Mouse (Mus musculus) gastrocnemius, adult 2 months (tissue): ENCODE measurements around the gene Olfr502. TPM values are rescaled to one million over a fixed set of nuclear protein-coding genes. Genes with fewer than 3 reads are reported as not detected.
"Not testable (repeated sequence)": the region's sequence is repeated elsewhere in the genome, so short reads cannot be mapped to it uniquely, and the experiment has no call there.

Experiments used
- DNase-seq: peaks from one replicate; pipeline ENCODE4 v3.0.0; 2022
- H3K27ac ChIP-seq: fragments of 200-600 bp; 2 replicates; pipeline ENCODE4 v1.8.1; 2022; ENCODE audit warnings: mild to moderate bottlenecking
- H3K4me3 ChIP-seq: fragments of 200-600 bp; 2 replicates; pipeline ENCODE4 v1.8.1; 2022; ENCODE audit warnings: mild to moderate bottlenecking, moderate library complexity
- CTCF ChIP-seq: fragments of 200-600 bp; IDR thresholded peaks from 2 replicates; pipeline ENCODE4 v1.8.1; 2022; ENCODE audit warnings: antibody characterized with exemption, mild to moderate bottlenecking, moderate library complexity
- intact Hi-C: fragments of 180-260 bp; cut with DNase I; formaldehyde crosslinking; loops from one replicate; pipeline ENCODE4 v1.15.1; 2025
- long read RNA-seq, 2 experiments: library from polyadenylated mRNA; stranded (forward); transcript quantifications; one replicate each; pipeline ENCODE4 v2.0.0; 2021
- total RNA-seq, 2 experiments: library from RNA; stranded (reverse); gene quantifications; 2 replicates each; pipeline ENCODE4 v1.2.3; 2021

The Olfr502 gene
- total RNA-seq = not detected
- long read RNA-seq, experiment 1 = 0 reads
- long read RNA-seq, experiment 2 = 0 reads

- no peak for TF ChIP-seq CTCF
- DNase-seq = no peak
- Histone ChIP-seq H3K4me3 (no peak within 1 kb of the TSS), H3K27ac (no peak within 1 kb of the TSS)
- intact Hi-C loops = no loop called here
Measured at GRCm38 (mm10) chr7:108524965-108525364, at the start of gene Olfr502. Olfr502 (minus strand) TSS chr7:108525065.

- no peak for DNase-seq
- intact Hi-C loops = no loop called here
- Histone ChIP-seq H3K27ac (no peak within 1 kb of the TSS), H3K4me3 (no peak within 1 kb of the TSS)
- no peak for TF ChIP-seq CTCF
Measured at GRCm38 (mm10) chr7:108565693-108566092, 40.8 kb upstream of the Olfr502 start, which contains the start of gene Olfr504. Olfr504 (minus strand) TSS chr7:108565793.

GRCm38 (mm10) chr7:108544227-108544626, 19.4 kb upstream of the Olfr502 start, which contains the start of gene Olfr503:
Olfr503 (plus strand) TSS chr7:108544527.
- DNase-seq, intact Hi-C loops, H3K27ac ChIP-seq: not testable (repeated sequence)

GRCm38 (mm10) chr7:108542416-108542815, 17.6 kb upstream of the Olfr502 start:
- Histone ChIP-seq H3K4me3 (no peak overlapping the region), H3K27ac (no peak overlapping the region)
- intact Hi-C loops = no loop called here
- no peak for TF ChIP-seq CTCF
- DNase-seq = no peak

More at GRCm38 (mm10) chr7:108544227-108544626, 19.4 kb upstream of the Olfr502 start, which contains the start of gene Olfr503:
- not testable (repeated sequence) for H3K4me3 ChIP-seq

Other genes with a start within 250 kb of the Olfr502 start
- not detected for gene Olfr490, start 236.1 kb downstream of the Olfr502 start, total RNA-seq
- not detected for gene Olfr491, start 211.6 kb downstream of the Olfr502 start, total RNA-seq
- gene Olfr492, start 201.4 kb downstream of the Olfr502 start, total RNA-seq = not detected
- gene Olfr493, start 178.1 kb downstream of the Olfr502 start, total RNA-seq = not detected
- gene Olfr494, start 159.7 kb downstream of the Olfr502 start, total RNA-seq = not detected
- not detected for gene Olfr495, start 131.9 kb downstream of the Olfr502 start, total RNA-seq
- gene Olfr497, start 104.6 kb downstream of the Olfr502 start, total RNA-seq = not detected
- gene Olfr498, start 59.7 kb downstream of the Olfr502 start, total RNA-seq = not detected
- not detected for gene Olfr503, start 19.5 kb upstream of the Olfr502 start, total RNA-seq
- gene Olfr504, start 40.7 kb upstream of the Olfr502 start, total RNA-seq = not detected
- gene Olfr506, start 85.7 kb upstream of the Olfr502 start, total RNA-seq = not detected
- not detected for gene Olfr507, start 96.7 kb upstream of the Olfr502 start, total RNA-seq
- not detected for gene Olfr508, start 104.9 kb upstream of the Olfr502 start, total RNA-seq
- not detected for gene Olfr509, start 126.8 kb upstream of the Olfr502 start, total RNA-seq
- not detected for gene Olfr510, start 141.4 kb upstream of the Olfr502 start, total RNA-seq
- gene Olfr512, start 188.3 kb upstream of the Olfr502 start, total RNA-seq = not detected
- gene Olfr513, start 225.9 kb upstream of the Olfr502 start, total RNA-seq = not detected